Mouse (Mus musculus): ENCODE data around the gene Smyd4. TPM values are rescaled to one million over a fixed set of nuclear protein-coding genes. Genes with fewer than 3 reads are reported as not detected.

Smyd4 gene
- polyA plus RNA-seq, 1 experiment from 2014 or later = 13.9 TPM

DNA sequence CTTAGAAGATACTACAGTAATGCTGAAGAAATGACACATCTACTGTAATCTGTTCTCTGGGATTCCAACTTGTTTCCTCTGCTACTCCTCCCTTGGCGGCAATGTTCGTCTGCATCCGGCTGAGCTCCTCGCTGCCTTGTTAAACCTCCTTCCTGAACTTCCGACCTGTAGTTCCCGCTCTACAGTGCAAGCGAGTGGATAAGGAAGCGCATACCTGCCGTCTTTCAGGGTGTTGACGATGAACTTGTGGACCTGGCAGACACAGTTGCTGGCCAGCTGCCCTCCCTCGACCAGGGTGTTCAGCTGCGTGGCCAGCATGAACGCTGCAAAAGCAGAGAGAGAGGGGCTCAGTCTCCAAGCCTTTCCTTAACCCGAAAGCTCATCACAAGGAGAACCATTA lies 8.2 kb upstream of the Smyd4 start:
- no peak overlapping the region for H3K4me3 ChIP-seq (ENCODE audit: low read depth, low read length)
- H3K27ac ChIP-seq (ENCODE audit: low read depth, low read length) = no peak overlapping the region
- no peak overlapping the region for H3K9ac ChIP-seq (ENCODE audit: low read depth, low read length)
- ATAC-seq (ENCODE audit: low FRiP score) (no peak), DNase-seq (ENCODE audit: low spot score) (no peak)
- WGBS = 93% methylated on average over 14 of the region's 14 CpGs
- H3K4me2 ChIP-seq (replicated peaks; ENCODE audit: low read depth, low read length) = no peak overlapping the region
- H3K27me3 ChIP-seq (ENCODE audit: control insufficient read depth, insufficient read depth, low read length) = no peaks in the 10 kb centered on the region
- no peaks in the 10 kb centered on the region for H3K4me1 ChIP-seq (replicated peaks; ENCODE audit: control insufficient read depth, insufficient read depth, low read length)
- H3K9me3 ChIP-seq (ENCODE audit: control insufficient read depth, low read length) = no peaks in the 10 kb centered on the region
- no peaks in the 10 kb centered on the region for H3K36me3 ChIP-seq (ENCODE audit: control insufficient read depth, insufficient read depth, low read length)

DNA sequence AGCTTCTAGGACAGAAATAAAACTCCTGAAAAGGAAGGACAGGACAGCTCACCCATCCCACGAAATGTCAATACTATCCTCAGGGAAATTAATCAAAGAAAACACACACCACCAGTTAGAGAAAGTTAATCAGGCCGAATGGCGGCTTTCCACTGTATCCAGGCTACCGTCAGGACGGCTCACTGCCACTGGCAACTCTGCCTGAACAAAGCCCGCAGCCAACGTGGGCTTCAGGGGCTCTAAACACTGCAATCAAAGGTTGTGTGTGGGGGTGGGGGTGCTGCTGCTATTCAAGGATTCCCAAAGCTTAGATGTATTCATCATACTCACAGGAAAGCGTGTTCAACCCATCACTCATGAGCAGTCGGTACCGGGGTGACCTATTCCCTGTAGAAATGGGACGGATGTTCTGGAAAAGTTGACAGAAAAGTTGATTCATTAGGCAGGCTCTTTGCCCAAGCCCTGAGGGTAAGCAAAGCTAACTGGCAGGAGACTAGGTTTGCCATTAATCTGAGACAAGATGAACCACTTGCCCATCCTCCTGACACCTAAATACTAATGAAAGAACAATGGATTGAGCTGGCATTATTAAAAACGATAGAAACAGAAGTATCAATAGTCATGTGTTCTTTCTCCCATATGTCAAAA lies 7.4 kb upstream of the Smyd4 start:
- no peak overlapping the region for H3K4me3 ChIP-seq (ENCODE audit: low read depth, low read length)

DNA sequence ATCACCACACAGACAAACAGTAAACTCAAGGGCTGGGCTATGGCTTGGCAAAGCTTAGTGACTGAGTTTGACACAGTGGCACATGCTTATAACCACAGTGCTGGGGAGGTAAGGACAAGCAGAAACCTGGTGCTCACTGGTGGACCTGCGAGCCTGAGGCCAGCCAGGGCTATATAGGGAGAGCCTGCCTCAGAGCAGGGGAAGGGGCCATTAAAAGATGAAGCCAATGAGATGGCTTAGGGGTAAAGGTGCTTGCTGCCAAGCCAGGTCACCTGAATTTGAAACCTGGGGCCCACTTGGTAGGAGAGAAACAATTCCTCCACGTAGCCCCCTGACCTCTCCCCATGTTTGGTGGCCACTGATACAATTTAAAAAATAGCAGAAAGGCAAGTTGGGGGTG lies 5.1 kb upstream of the Smyd4 start:
- ATAC-seq (ENCODE audit: low FRiP score) (no peak), DNase-seq (ENCODE audit: low spot score) (no peak)
- no peaks in the 10 kb centered on the region for H3K9me3 ChIP-seq (ENCODE audit: control insufficient read depth, low read length)
- WGBS = 98% methylated on average over 2 of the region's 2 CpGs
- no peak overlapping the region for H3K4me3 ChIP-seq (ENCODE audit: low read depth, low read length)
- H3K27me3 ChIP-seq (ENCODE audit: control insufficient read depth, insufficient read depth, low read length) = no peaks in the 10 kb centered on the region
- H3K36me3 ChIP-seq (ENCODE audit: control insufficient read depth, insufficient read depth, low read length) = no peaks in the 10 kb centered on the region
- no peak overlapping the region for H3K9ac ChIP-seq (ENCODE audit: low read depth, low read length)
- no peaks in the 10 kb centered on the region for H3K4me1 ChIP-seq (replicated peaks; ENCODE audit: control insufficient read depth, insufficient read depth, low read length)
- H3K4me2 ChIP-seq (replicated peaks; ENCODE audit: low read depth, low read length) = no peak overlapping the region
- no peak overlapping the region for H3K27ac ChIP-seq (ENCODE audit: low read depth, low read length)

More for the DNA sequence above, 7.4 kb upstream of the Smyd4 start:
- Histone ChIP-seq H3K4me1 (replicated peaks; ENCODE audit: control insufficient read depth, insufficient read depth, low read length) (no peaks in the 10 kb centered on the region), H3K4me2 (replicated peaks; ENCODE audit: low read depth, low read length) (no peak overlapping the region), H3K36me3 (ENCODE audit: control insufficient read depth, insufficient read depth, low read length) (no peaks in the 10 kb centered on the region), H3K27me3 (ENCODE audit: control insufficient read depth, insufficient read depth, low read length) (no peaks in the 10 kb centered on the region), H3K9me3 (ENCODE audit: control insufficient read depth, low read length) (no peaks in the 10 kb centered on the region), H3K9ac (ENCODE audit: low read depth, low read length) (no peak overlapping the region), H3K27ac (ENCODE audit: low read depth, low read length) (no peak overlapping the region)
- 86% methylated on average over 12 of the region's 12 CpGs for whole genome bisulfite sequencing
- DNase-seq (ENCODE audit: low spot score) (no peak), ATAC-seq (ENCODE audit: low FRiP score) (no peak)

DNA sequence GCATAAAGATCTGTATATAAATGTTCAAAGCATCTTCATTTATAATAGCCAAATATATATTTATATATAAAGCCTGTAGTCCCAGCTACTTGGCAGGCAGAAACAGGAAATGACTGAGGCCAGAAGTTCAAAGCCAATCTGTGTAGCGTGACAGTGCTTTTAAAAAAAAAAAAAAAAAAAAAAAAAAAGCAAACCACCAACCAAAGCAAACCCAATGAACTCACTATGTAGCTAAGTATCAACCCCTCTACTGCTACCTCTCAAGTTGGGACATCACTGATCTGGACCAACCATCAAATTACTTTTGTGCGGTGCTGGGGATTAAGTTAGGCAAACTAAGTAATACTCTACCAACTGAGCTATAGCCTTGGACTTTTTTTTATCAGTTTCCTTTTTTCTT lies 4.1 kb upstream of the Smyd4 start:
- Histone ChIP-seq H3K27me3 (ENCODE audit: control insufficient read depth, insufficient read depth, low read length) (no peaks in the 10 kb centered on the region), H3K9ac (ENCODE audit: low read depth, low read length) (no peak overlapping the region), H3K27ac (ENCODE audit: low read depth, low read length) (no peak overlapping the region), H3K4me3 (ENCODE audit: low read depth, low read length) (no peak overlapping the region), H3K4me1 (replicated peaks; ENCODE audit: control insufficient read depth, insufficient read depth, low read length) (no peaks in the 10 kb centered on the region), H3K4me2 (replicated peaks; ENCODE audit: low read depth, low read length) (no peak overlapping the region), H3K9me3 (ENCODE audit: control insufficient read depth, low read length) (no peaks in the 10 kb centered on the region), H3K36me3 (ENCODE audit: control insufficient read depth, insufficient read depth, low read length) (no peaks in the 10 kb centered on the region)
- 78% methylated on average over 2 of the region's 2 CpGs for WGBS
- no peak for ATAC-seq (ENCODE audit: low FRiP score)
- no peak for DNase-seq (ENCODE audit: low spot score)

DNA sequence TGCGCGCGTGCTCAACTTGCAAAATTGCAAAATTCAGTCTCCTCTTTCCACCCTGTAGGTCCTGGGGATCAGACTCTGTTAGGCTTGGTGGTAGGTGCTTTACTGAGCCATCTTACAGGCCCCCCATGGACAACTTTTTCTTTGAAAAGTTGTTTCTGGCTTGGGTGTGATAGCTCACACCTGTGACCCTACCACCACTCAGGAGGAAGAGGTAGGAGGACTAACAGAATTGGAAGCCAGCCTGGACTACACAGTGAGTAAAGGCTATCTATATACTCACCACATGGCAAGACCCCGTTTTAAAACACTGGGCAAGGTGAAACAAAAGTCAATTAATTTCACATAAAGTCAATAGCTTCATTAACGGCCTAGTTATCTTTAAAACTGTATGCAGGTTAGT lies 3.5 kb upstream of the Smyd4 start:
- no peak for ATAC-seq (ENCODE audit: low FRiP score)
- WGBS = 94% methylated on average over 5 of the region's 5 CpGs
- no peaks in the 10 kb centered on the region for H3K36me3 ChIP-seq (ENCODE audit: control insufficient read depth, insufficient read depth, low read length)
- H3K27ac ChIP-seq (ENCODE audit: low read depth, low read length) = no peak overlapping the region
- H3K4me3 ChIP-seq (ENCODE audit: low read depth, low read length) = no peak overlapping the region
- no peaks in the 10 kb centered on the region for H3K4me1 ChIP-seq (replicated peaks; ENCODE audit: control insufficient read depth, insufficient read depth, low read length)
- DNase-seq (ENCODE audit: low spot score) = no peak
- no peaks in the 10 kb centered on the region for H3K27me3 ChIP-seq (ENCODE audit: control insufficient read depth, insufficient read depth, low read length)
- H3K9me3 ChIP-seq (ENCODE audit: control insufficient read depth, low read length) = no peaks in the 10 kb centered on the region
- no peak overlapping the region for H3K4me2 ChIP-seq (replicated peaks; ENCODE audit: low read depth, low read length)
- H3K9ac ChIP-seq (ENCODE audit: low read depth, low read length) = no peak overlapping the region

DNA sequence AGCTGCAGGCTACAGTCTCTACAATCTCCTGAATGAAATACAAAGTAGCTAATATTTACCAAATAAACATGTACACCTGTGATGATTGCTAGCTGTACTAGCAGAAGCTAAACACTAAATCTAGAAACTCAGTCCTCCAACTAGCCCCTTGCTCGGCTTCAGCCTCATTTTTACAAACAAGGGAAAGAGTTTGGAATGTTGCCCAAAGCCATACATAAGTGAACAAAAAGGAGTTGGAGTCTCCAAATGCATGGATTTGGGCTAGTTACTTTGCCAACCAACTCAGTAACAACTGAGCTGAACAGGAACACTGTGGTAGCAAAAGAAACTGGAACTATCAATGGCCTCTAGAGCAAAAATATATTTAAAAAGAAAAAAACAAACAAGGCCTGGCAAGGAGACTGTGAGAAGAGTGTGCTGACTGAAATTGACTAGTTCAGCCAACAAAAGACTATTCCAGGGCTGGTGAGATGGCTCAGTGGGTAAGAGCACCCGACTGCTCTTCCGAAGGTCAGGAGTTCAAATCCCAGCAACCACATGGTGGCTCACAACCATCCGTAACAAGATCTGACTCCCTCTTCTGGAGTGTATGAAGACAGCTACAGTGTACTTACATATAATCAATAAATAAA lies 1.6 kb upstream of the Smyd4 start:
- H3K4me1 ChIP-seq (replicated peaks; ENCODE audit: control insufficient read depth, insufficient read depth, low read length) = no peaks in the 10 kb centered on the region
- ATAC-seq (ENCODE audit: low FRiP score) = no peak
- H3K4me2 ChIP-seq (replicated peaks; ENCODE audit: low read depth, low read length) = no peak overlapping the region
- no peaks in the 10 kb centered on the region for H3K9me3 ChIP-seq (ENCODE audit: control insufficient read depth, low read length)
- no peak overlapping the region for H3K9ac ChIP-seq (ENCODE audit: low read depth, low read length)
- H3K27me3 ChIP-seq (ENCODE audit: control insufficient read depth, insufficient read depth, low read length) = no peaks in the 10 kb centered on the region
- WGBS = 65% methylated on average over 3 of the region's 4 CpGs
- no peak overlapping the region for H3K27ac ChIP-seq (ENCODE audit: low read depth, low read length)
- no peak overlapping the region for H3K4me3 ChIP-seq (ENCODE audit: low read depth, low read length)
- H3K36me3 ChIP-seq (ENCODE audit: control insufficient read depth, insufficient read depth, low read length) = no peaks in the 10 kb centered on the region
- DNase-seq (ENCODE audit: low spot score) = no peak

DNA sequence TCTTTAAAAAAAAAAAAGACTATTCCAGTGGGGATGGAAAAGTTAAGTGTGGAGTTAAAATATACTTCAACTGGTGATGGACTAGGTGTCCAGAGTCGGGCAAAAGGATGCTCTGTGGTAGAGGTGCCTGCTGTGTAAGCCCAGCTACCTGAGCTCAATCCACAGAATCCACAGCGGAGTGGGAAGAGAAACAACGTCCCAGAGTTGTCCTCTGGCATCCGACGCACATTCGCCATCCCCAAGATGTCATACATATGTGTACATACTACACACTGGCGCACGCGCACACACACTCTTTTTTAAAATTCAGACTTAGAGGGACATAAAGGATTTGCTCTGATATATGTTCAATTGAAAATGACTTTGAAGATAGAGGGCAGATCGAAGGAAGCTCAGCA lies 1.0 kb upstream of the Smyd4 start:
- 55% methylated on average over 10 of the region's 10 CpGs for WGBS
- Histone ChIP-seq H3K9me3 (ENCODE audit: control insufficient read depth, low read length) (no peaks in the 10 kb centered on the region), H3K4me1 (replicated peaks; ENCODE audit: control insufficient read depth, insufficient read depth, low read length) (no peaks in the 10 kb centered on the region), H3K27me3 (ENCODE audit: control insufficient read depth, insufficient read depth, low read length) (no peaks in the 10 kb centered on the region), H3K4me2 (replicated peaks; ENCODE audit: low read depth, low read length) (peak overlapping the region; percentile 85), H3K4me3 (ENCODE audit: low read depth, low read length) (peak overlapping the region; percentile 80), H3K27ac (ENCODE audit: low read depth, low read length) (no peak overlapping the region), H3K9ac (ENCODE audit: low read depth, low read length) (peak overlapping the region; percentile 83; the same call in 1 of the 2 replicates), H3K36me3 (ENCODE audit: control insufficient read depth, insufficient read depth, low read length) (no peaks in the 10 kb centered on the region)
- DNase-seq (ENCODE audit: low spot score) (no peak), ATAC-seq (ENCODE audit: low FRiP score) (no peak)

DNA sequence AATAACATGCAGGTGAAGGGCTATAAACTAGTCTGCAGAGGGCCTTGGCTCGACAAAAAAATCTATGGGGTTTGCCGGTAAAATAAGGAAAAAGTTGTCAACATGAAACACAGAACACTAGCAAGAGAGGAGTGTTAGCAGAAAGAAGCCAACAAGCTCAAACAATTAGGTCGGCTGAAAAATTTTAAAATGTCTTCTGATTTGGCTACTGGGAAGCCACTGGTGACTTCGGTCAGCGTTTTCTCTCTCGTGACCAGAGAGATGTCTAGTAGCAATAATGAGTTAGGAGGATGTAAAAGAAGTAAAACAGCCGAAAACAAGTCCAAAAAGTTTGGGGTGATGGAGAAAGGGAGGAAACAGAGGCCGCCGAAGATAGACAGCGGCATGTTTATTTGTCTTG lies 637 bp upstream of the Smyd4 start:
- DNase-seq (ENCODE audit: low spot score) (peak; percentile 6), ATAC-seq (ENCODE audit: low FRiP score) (no peak)
- no peaks in the 10 kb centered on the region for H3K9me3 ChIP-seq (ENCODE audit: control insufficient read depth, low read length)
- WGBS = 4% methylated on average over 10 of the region's 10 CpGs
- H3K27me3 ChIP-seq (ENCODE audit: control insufficient read depth, insufficient read depth, low read length) = no peaks in the 10 kb centered on the region
- no peak overlapping the region for H3K27ac ChIP-seq (ENCODE audit: low read depth, low read length)
- H3K4me3 ChIP-seq (ENCODE audit: low read depth, low read length) = peak overlapping the region; percentile 80
- H3K4me2 ChIP-seq (replicated peaks; ENCODE audit: low read depth, low read length) = peak overlapping the region; percentile 85
- no peaks in the 10 kb centered on the region for H3K4me1 ChIP-seq (replicated peaks; ENCODE audit: control insufficient read depth, insufficient read depth, low read length)
- no peaks in the 10 kb centered on the region for H3K36me3 ChIP-seq (ENCODE audit: control insufficient read depth, insufficient read depth, low read length)
- peak overlapping the region; percentile 83 for H3K9ac ChIP-seq (ENCODE audit: low read depth, low read length)

DNA sequence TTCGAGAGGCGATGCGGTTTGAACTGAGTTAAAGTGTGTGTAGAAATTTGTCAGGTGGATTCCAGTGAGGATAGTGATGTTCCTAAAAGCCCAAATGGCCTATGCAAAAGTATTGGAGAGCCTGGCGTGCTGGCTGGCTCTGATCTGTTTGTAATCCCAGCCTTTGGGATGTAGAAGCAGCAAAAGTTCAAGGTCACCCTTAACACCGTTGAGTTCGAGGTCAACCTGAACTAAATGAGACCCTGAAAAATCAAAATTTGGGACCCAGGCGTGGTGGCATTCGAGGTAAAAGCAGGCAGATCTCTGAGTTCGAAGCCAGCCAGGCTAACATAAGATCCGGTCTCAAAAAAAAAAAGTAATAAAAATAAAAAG lies 643 bp downstream of the Smyd4 start:
- H3K4me1 ChIP-seq (replicated peaks; ENCODE audit: control insufficient read depth, insufficient read depth, low read length) = no peaks in the 10 kb centered on the region
- 51% methylated on average over 10 of the region's 10 CpGs for WGBS
- peak overlapping the region; percentile 85 for H3K4me2 ChIP-seq (replicated peaks; ENCODE audit: low read depth, low read length)
- no peak for ATAC-seq (ENCODE audit: low FRiP score)
- H3K27ac ChIP-seq (ENCODE audit: low read depth, low read length) = no peak overlapping the region
- DNase-seq (ENCODE audit: low spot score) = no peak
- peak overlapping the region; percentile 83 for H3K9ac ChIP-seq (ENCODE audit: low read depth, low read length)
- no peaks in the 10 kb centered on the region for H3K36me3 ChIP-seq (ENCODE audit: control insufficient read depth, insufficient read depth, low read length)
- H3K27me3 ChIP-seq (ENCODE audit: control insufficient read depth, insufficient read depth, low read length) = no peaks in the 10 kb centered on the region
- no peaks in the 10 kb centered on the region for H3K9me3 ChIP-seq (ENCODE audit: control insufficient read depth, low read length)
- peak overlapping the region; percentile 80 for H3K4me3 ChIP-seq (ENCODE audit: low read depth, low read length)

Measured in hindbrain, embryonic 11.5 days (tissue).